Mouse (Mus musculus) frontal cortex, postnatal 25 days (tissue): ENCODE data around the gene Hypm.

ENCODE experiments used
- DNase-seq, 2 experiments: peaks; one replicate each; pipeline ENCODE4 v3.0.0; 2022; ENCODE audit warnings: low spot score in 2 of 2

Gene Hypm

DNA sequence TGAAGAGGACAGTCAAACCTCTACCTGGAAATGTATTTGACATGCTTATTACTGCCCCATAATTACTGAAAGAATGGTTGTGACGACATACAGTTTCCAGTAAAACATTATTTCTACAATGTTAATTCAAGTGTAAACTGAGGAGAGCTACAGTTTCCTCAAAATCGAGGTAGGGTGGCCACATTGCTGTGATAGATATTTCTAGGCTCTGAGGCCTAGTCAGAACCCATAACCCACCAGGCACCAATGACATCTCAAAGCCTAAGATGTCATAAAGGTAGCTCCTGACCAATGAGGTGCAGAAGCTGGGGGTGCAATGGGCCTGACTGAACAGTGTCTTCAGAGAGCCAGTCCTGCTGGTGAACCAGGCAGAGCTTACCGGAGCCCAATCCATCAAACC lies at the start of gene Hypm:
Gene Hypm (plus strand): TSS at position 301 of the 400 bp plus-strand sequence.
- DNase-seq = no peak

DNA sequence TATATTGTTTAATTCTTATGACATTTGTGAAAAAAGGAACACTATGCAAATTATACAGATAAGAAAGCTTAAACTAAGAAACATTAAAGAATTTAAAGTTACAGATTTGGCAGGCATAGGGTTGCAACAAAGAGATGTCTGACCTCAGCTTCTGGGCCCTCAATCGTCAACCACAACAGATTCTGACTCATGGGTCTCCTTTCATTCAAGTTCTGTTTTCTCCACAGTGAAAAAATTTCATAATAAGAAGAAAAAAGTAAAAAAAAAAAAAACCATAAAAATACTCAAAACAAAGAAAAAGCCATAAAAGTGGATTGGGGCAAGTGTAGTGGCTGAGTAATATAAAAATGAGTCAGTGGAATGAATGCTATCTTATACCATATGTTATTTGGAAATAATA lies 36.6 kb upstream of the Hypm start:
- DNase-seq = no peak

DNA sequence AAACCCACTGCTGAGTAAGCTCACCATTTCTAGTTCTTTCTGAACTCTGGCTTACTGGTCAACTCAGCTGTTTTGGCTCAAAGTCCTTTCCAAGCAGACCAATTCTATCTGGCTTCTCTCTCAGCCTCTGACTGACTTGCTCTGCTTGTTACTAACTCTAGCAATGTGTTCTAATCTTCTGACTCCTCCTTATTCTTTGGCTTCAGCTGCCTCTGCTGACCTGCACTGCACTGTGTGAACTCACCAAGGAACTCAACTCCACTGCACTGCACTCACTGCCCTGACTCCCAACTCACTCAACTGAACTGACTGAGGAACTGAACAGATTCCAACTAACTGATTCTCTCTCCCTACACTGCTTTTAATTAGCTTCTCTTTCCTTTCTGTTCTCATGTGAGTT lies 34.3 kb upstream of the Hypm start:
- DNase-seq = no peak

DNA sequence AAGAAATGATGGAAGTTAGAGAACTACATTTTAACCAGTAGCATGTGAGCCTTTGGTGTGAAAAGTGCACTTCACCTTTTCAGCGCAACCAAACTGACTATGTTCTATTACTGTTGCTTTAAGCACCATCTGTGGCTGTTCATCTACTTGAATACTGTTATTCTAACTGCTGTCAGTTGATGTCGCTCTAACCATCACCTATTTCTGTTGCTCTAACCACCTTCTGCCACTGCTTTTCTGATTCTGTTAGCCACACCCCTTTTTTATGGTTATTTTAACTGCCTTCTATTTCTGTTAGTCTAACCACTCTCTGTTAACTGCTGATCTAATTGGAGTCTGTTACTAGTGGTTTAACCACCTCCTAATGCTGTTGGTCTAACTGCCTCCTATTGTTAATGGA lies 11.9 kb upstream of the Hypm start:
- DNase-seq = no peak

DNA sequence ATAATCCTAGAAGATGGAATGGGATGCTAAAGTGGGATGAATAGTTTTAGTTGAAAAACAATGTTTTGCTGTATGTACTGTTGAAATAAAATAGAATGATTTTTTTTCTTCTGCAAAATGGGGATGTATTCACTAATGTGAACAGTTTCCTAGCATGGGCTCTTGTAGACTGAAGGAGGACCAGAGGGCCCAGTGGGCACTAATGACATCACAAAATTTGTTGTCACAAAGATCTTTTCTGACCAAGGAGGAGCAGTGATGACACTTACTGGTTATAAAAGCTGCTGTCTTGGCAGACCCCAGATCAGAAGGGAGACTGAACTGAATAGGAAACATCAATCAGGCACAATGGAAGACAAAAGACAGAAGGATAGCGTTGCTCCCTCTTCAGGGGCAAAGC lies 2.7 kb downstream of the Hypm start, which contains the start of gene H2al3:
Gene H2al3 (plus strand): TSS at position 301 of the 400 bp plus-strand sequence.
- no peak for DNase-seq

DNA sequence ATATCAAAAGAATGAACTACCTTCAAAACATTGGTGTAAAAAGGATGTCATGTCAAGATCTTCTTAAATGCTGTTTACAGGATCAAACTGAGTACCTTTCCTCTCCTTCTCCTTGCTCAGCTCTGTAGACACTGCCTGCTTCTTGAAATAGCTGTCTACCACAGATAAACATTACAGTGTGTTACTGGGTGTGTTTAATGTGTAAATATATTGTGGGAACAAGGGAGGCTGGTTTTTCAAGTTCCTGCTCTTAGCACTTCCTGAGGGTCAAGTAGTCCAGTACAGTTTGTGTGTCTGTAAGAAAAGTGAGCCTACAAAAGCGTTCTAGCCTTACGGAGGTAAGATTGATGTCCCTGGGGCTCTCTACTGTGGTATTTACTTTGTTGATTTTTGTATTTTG lies 15.1 kb downstream of the Hypm start:
- no peak for DNase-seq

DNA sequence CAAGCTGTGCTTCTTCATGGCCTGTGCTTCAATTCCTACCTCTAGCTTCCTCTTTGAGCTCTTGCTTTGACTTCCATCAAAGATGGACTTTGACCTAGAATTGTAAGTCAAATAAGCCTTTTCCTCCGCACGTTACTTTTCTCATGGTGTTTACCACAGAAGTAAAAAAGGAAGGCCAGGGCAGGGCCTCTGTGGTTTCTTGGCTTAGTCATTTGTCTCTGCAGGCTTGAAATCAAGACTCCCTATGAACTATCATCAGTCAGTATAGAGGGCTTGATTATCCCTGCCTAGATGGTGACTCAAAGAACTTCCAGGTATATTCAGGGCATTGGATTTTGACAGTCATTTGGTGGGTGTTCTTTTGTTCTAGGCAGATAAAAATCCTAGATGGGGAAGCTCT lies 28.8 kb downstream of the Hypm start:
- DNase-seq = no peak

DNA sequence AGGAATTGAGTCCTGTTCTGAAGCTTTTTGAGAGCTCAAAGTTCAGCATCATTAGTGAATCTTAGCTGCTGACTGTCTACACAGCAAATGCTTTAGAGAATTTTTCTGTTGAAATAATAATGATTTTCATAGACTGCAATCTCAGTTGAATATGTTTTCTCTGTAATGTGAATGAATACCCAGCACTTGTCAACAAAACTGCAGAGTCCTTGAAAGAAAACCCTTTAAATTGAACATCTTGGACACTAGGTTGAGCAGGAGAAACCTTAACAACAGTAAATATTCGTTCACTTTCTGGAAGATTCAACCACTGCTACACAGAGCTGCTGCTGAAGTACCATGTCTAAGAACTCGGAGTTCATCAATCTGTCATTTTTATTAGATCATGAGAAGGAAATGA lies 38.6 kb downstream of the Hypm start, which contains the start of gene Sytl5:
Gene Sytl5 (plus strand): TSS at position 301 of the 400 bp plus-strand sequence.
- no peak for DNase-seq
